Mouse (Mus musculus) ovary, adult 10 weeks (tissue): ENCODE data around the gene Pigo. TPM values are rescaled to one million over a fixed set of nuclear protein-coding genes. Genes with fewer than 3 reads are reported as not detected.

Experiments used
- polyA plus RNA-seq: library from polyadenylated mRNA; stranded (reverse); fragments of 350-450 nt; fragmentation: Illumina TruSeq; extraction: RNeasy Lipid Tissue Mini Kit (QIAGEN cat#74804); gene quantifications from one replicate; pipeline ENCODE4 v1.2.3, GENCODE M21; 2014

Pigo gene
- 1.5 TPM for polyA plus RNA-seq

GRCm38 (mm10) chr4:43025084-43025960 is at the start of gene Pigo:
Pigo (minus strand) TSS chr4:43025819.

GRCm38 (mm10) chr4:43058753-43059654 is 33.4 kb upstream of the Pigo start, which contains the start of gene Unc13b:
Unc13b (plus strand) TSS chr4:43058953.

GRCm38 (mm10) chr4:43045659-43046302 is 20.2 kb upstream of the Pigo start, which contains the start of gene Fam214b:
Fam214b (minus strand) TSS chr4:43046220.

GRCm38 (mm10) chr4:43031237-43031995 is 5.8 kb upstream of the Pigo start, which contains the start of gene Stoml2:
Stoml2 (minus strand) TSS chr4:43031710.

GRCm38 (mm10) chr4:43010161-43011038 is 15.2 kb downstream of the Pigo start, which contains the start of gene Fancg:
Fancg (minus strand) TSS chr4:43010506.

GRCm38 (mm10) chr4:43000141-43000986 is 25.3 kb downstream of the Pigo start, which contains the start of gene Vcp:
Vcp (minus strand) TSS chr4:43000507.

GRCm38 (mm10) chr4:42969304-42969703 is 56.3 kb downstream of the Pigo start, which contains the start of gene 1700022I11Rik:
1700022I11Rik (plus strand) TSS chr4:42969604.

Other genes starting within 250 kb of the Pigo start
- gene Fam205a1, start 171.9 kb downstream of the Pigo start, polyA plus RNA-seq = not detected
- not detected for gene Gm12394, start 169.0 kb downstream of the Pigo start, polyA plus RNA-seq
- gene Fam205c, start 151.6 kb downstream of the Pigo start, polyA plus RNA-seq = not detected
- 1.1 TPM for gene Phf24, start 109.2 kb downstream of the Pigo start, polyA plus RNA-seq
- gene Dnajb5, start 76.0 kb downstream of the Pigo start, polyA plus RNA-seq = 0.83 TPM
- gene 1700022I11Rik, start 56.2 kb downstream of the Pigo start, polyA plus RNA-seq = not detected
- 261 TPM for gene Vcp, start 25.3 kb downstream of the Pigo start, polyA plus RNA-seq
- gene Fancg, start 15.3 kb downstream of the Pigo start, polyA plus RNA-seq = 4.3 TPM
- 24.2 TPM for gene Stoml2, start 5.9 kb upstream of the Pigo start, polyA plus RNA-seq
- 1.5 TPM for gene Fam214b, start 20.4 kb upstream of the Pigo start, polyA plus RNA-seq
- 18.7 TPM for gene Unc13b, start 33.1 kb upstream of the Pigo start, polyA plus RNA-seq
- gene Atp8b5, start 241.3 kb upstream of the Pigo start, polyA plus RNA-seq = 0.23 TPM